Mouse (Mus musculus): ENCODE results near the gene Dnajc6.
A peak's percentile ranks its signal among the peaks of the same experiment; 100 is the strongest.

Dnajc6 gene

DNA sequence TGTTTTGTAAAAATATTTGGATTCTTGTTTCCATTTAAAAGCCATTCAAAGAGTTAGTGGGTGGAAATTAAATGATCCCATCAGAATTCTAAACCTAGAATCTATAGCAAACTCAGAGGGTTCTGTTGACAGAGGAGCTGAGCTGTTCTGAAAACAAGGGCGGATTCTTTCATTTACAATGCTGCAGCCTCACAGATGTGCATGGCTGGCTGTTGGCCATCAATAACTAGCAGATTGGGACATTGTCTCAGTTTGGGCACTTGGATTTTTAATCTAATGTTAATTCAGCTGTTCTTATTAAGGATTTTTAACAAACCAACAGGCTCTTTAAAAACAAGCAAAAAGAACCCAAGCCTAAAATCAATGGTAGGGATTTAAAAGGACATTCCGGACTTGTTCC lies 75.7 kb downstream of the Dnajc6 start:
- no peak for DNase-seq

DNA sequence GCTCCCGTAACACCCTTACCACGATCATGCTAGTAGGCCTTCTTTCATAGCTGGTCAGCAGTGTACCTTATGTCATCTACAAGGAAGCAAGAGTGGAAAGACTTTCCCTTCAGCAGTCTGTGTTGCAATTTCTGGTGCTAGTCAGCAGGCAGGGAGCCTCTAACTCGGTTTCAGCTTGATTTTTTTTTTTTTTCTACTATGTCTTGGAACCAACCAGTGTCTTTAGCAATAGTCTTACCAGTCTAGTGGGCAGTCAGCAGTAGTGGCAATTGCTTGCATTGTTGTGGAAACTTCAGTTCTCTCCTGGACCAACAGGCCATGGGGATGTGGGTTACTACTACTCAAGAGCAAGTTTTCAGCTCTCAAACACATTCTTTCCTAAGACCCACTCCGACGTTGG lies 78.9 kb downstream of the Dnajc6 start:
- DNase-seq = no peak

DNA sequence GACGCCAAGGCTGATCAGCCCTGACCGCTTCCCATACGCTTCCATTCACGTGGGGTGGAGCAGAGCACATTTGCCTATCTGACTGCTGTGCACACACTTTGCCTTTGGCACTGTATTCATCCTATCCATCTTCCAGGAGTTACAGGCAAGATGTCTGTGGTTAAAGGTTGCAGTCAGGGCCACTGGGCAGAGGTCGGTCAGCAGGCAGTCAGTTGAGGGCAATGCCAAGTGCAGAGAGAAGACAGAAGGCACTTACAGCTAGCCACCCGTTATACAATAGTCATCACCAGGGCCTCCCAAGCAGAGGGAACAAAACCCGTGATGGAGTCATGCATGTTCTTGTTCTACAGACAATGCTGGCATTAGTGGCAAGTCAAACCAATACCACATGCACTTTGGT lies 82.3 kb downstream of the Dnajc6 start:
- DNase-seq = peak; percentile 64

DNA sequence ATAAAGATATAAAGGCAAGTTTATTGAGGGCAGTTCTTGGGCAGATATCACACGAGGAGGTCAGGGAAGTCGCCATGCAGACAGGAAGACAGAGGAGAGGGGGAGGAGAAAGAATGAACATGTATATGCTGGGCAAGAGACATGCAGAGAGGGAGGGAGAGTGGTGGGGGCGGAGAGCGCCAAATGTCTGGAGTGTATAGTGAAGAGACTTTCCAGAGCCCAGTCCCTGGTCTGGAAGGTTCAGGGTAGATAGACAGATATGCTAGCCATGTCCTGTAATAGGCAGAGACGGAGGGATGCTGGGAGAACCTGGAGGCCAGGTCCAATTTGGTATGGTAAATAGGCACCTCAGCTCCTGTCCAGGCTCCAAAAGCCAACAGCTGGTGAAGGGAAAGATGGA lies 83.1 kb downstream of the Dnajc6 start:
- no peak for DNase-seq

DNA sequence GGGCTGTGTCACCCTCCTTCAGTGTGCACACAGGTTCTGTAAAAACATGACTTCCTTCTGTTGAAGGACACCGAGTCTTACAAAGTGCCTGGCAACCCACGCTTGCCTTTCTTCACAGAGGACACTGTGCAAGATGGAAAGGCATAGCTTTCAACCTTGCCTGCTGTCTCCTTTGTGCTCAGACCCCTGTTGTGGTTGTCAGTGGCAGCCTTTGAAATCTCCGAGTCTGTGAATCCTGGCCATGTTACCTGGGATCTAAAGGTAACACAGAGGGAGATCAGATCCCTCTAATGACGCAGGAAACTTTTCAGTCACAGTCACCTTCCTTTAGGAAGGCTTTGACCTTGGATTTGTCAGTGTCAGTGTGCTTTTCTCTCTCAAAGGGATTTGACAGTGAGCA lies 84.7 kb downstream of the Dnajc6 start:
- no peak for DNase-seq

DNA sequence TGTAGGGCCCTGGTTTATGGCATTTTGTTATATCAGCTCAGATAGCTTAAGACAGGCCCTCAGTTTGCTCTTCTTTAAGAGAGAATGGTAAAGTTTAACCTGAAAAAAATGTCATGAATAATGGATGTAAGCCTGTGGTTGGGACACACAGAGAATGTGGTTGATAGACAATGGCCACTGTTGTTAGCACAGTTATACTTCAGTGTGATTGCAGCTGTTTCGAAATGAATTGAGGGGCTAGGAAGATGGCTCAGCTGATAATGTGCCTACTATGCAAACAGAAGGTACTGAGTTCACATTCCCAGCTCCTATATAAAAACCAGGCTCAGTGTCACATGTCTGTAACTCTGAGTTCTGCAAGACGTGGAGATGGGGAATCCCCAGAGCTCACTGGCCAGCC lies 86.4 kb downstream of the Dnajc6 start:
- no peak for DNase-seq

DNA sequence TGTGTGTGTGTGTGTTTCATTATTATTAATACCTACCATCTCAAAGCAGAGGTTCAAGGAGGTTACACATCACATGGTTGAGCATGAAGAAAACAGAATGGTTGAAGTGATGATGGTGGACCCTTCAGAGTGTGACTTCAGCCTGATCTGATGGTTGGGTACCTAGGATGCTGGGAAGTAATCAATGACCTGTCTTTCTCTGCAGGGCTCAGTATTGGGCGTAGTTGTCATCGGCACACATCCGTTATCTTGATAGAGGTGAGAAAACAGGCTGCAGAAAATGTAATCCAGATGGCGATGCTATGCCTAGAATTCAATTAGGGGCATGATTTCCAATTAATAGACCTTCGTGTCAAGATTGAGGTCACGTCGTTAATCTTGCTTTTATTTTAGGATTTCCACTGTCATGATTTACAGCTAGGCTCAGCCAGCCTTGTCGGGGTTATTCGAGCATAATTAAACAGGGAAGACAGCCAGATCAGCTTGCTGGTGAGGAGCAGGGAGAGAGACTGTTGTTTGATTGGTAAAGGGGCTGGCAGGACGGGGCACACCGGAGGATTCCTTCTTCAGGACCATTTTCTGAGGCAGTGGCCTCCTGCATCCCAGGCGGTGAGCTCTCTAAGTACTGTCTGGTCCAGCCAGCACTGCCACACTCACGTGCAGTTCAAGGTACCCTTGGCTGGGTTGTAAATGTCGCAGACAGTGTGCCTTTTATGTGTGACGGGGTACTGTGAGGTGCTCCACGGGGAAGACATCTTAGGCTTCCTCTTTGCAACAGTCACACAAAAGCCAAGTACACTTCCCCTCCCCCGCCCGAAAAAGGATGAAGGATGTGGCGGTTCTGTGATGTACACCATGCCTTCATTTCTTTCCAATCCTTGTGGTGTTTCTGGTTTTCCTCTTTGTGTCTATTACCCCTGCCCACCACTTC lies 88.3 kb downstream of the Dnajc6 start:
- DNase-seq = no peak

DNA sequence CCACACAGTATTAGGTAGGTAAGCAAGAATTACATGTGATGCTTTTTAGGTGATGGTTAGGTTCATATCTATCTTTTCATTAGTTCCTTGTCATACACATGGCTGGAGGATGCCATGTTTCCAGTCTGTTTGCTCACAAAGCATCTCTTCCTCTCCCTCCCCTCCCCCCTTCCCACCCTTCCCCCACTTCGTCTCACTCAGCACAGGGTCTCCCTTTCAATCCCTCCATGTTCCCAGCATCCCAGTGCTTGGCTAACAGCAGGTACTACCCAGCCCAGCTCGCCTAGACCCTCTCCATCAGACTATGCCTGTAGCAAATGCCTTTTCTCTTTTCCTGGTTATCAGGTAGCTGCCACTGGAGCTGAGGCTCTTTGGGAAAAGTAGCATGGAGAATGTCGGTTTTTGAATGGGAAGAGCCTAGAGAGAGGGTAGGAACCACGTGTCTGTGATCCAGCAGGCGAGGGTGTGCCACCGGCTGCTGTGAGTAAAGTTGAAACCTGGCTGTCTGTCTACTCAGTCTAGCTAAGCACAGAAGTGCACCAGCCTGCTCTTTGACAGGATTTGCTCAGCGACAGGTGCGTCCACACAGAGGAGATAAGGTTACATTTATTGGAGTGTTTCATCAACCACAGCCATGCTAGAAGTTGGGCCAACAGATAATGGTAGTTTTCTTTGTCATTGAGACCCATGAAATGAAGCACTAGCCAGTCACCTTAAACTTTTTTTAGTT lies 89.2 kb downstream of the Dnajc6 start:
- no peak for DNase-seq

DNA sequence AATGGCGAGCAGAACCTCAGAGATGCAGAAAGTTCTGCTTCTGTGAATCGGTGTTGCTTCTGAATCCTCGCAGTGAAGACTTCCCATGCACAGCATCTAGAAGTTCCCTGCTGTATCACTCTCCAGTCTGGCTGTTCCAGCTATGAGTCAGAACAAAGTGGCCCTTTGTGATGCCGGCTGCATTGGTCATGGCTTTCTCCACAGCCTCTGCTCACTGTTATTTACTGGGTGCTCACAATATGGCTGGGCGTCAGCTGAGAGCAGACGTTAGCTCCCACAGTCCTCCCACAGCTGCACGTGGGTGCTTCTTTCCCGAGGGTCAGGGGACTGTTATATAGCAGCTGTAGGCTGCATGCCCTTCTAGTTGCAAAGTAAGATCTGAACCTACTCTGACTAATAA lies 92.5 kb downstream of the Dnajc6 start:
- no peak for DNase-seq

DNA sequence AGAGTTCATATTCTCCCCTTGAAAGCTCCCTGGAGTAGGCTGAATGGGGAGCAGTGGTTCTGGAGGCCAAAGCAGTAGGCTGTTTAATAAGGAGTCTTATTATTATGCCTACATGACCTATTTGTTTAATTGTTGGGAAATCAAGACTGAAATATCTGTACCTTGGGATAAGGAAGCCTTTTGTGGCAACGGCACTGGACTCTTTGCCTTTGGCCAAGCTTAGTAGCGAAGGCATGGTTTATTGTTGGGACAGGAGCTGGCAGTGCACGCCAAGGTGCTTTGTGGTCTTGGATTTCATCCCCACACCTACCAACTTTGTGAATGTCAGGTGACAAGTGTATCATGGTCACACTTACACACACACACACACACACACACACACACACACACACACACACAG lies 93.3 kb downstream of the Dnajc6 start:
- DNase-seq = no peak

DNA sequence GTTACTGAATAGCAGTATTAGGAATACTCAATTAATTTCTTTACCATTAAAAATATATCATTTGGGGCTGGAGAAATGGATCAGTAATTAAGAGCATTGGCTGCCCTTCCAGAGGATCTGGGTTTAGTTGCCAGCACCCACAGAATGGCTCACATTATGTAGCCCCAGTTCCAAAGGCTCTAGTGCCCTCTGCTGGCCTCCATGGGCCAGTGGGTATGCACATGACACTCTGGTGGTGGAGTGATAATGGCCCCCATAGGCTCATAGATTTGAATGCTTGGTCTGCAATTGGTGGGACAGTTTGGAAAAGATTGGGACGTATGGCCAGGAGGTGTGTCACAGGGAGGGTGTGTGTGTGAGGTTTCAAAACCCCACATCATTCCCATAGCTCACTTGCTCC lies 95.0 kb downstream of the Dnajc6 start:
- DNase-seq = no peak

DNA sequence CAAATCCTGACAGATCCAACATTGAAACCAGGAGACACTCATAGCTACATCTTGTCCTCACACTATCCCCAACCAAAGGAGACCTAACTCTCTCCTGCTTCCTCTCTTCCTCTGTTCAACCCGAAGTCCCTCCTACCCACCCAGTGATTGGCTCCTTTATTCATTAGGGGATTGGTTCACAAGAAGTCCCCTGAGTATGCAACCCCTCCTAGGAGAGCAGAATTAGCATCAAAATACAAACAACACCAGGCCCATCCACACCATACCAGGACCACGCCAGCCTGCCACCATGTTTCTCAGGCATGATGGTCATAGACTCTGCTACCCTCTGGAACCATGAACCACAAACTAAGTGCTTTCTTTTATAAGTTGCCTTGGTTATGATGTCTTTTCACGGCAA lies 96.0 kb downstream of the Dnajc6 start:
- DNase-seq = no peak

DNA sequence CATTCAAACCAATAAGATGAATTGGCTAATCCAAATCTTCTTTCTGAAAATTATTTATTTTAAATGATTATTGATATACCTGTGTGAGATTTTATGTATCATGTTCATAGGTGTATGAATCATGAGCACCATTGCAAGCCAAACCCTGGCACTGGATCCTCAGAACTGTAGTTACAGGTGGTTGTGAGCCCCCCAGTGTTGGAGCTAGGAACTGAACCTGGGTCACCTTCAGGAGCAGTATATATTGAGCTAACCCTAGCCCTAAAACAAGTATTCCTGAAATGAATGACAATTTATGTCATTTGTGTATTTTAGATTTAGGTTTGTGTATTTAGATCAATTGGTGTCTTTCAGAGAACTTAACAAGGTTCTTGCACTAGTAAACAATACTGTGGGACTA lies 105.3 kb downstream of the Dnajc6 start:
- peak; percentile 19 for DNase-seq

DNA sequence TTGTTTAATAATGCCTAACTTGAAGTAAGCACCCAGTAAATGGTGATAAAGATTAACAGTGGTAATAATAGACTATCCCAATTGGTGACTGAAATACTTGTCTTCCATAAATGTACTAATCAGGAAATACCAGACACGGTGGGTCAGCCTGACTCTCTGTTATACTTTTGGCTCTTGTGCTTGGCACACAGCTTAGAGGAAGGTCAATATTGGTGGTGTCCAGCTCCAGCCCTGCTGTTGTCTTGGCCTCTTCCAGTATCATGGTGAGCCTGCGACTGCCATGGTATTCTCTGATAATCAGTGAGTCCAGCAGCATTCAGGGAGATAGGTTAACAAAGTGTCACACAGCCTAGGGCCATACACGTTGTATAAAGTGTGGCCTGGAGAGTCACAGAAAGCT lies 107.2 kb downstream of the Dnajc6 start:
- DNase-seq = no peak

DNA sequence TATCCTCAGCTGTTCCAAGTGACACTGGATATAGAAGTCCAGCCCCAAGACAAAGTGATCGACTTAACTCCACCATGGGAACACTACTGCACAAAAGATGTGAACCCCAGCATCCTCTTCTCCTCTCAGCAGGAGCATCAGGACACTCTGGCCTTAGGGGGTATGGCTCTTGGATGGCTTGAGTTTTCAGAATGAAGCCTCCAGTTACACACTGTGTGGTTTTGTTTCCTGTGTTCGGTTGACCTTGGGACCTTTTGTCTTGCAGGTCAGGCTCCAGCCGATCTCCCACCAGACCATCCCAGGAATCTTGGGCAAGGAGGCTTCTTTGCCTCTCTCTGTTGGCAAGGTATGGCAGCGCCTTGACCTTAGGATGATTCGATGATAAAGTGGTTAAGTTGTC lies 120.1 kb downstream of the Dnajc6 start:
- no peak for DNase-seq

DNA sequence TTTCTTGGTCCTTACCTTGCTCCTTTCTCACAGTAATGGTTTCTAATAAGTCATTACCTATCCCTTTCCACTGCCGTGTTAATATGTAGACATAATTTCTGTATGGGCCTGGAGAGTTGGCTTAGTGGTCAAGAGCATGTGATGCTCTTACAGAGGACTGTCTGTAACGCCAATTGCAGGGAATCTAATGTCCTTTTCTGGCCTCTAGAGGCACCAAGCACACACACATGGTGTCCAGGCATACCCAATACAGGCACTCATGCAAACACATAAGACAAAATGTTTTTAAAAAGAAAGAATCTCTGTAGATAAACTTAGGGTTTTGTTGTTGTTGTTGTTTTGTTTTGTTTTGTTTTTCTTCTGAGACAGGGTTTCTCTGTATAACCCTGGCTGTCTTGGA lies 121.3 kb downstream of the Dnajc6 start:
- DNase-seq = no peak

DNA sequence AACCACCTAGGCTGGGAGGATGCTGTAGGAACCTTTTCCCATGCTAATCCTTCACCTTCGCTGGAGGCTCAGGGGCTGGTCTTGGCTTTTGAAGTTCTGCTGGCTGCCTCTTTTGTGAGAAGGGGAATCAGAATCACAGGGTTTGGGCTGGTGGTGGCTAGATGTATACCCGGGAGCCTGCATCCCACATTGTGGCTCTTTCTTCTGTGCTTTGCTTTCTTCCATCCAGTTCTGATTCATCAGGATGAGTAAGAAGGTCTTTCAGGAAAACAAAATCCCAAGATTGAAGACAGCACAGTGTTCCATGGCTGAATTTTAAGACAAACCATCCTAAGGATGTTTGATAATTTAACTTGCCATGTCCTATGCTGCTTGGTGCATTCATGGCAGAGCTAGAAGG lies 123.8 kb downstream of the Dnajc6 start:
- DNase-seq = no peak

DNA sequence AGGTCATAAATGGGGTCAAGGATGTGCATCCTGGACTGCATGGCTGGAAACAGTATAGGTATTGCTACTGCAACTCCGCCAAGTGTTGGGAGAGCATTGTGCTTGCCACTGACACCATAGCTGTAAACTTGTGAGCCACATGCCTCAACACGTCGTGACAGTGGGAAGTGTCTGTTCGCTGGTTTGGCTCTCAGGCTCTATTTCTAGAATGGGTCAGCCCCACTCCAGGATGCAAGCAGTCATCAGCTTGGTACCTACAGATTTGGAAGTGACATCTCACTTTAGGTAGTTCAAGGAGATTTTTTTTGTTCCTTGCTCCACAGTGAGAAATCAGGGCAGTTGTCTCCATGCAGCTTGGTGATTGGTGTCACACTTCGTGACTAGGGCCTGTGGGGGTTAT lies 124.8 kb downstream of the Dnajc6 start:
- DNase-seq = no peak

DNA sequence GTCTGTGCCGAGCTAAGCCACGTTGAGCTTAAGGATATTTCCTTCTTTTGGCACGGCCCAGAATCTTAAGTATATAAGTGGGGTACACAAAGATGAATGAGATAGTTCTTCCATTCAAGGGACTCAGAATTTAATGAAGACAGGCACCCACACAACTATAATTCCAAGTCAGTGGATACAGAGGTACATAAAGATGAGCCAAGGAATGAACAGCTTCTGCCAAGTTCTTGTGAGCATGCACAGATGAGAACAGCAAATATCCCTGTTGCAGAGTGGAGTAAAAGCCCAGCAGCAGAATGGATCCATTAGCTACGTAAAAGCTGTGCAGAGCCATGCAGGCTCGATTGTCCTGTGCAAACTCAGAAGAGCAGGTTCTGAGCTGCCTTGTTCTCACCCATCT lies 128.8 kb downstream of the Dnajc6 start:
- no peak for DNase-seq

DNA sequence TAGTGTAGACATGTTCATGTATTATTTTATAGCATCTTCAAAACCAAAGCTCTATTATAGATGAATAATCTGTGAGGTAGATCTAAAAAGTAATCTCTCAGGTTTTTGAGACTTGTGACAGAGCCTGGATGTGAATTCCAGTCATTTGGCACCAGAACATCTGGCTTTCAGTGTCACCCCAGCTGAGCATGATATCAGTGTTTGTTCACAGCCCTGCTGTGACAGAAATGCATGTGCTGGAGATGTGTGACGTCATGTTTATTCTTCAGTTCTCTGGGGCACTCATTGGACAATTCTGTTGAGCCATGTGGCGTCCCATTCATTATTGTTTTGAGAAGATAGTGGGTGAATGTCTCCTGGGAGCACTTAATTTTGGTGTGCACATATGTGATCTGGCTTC lies 139.1 kb downstream of the Dnajc6 start:
- DNase-seq = no peak

DNA sequence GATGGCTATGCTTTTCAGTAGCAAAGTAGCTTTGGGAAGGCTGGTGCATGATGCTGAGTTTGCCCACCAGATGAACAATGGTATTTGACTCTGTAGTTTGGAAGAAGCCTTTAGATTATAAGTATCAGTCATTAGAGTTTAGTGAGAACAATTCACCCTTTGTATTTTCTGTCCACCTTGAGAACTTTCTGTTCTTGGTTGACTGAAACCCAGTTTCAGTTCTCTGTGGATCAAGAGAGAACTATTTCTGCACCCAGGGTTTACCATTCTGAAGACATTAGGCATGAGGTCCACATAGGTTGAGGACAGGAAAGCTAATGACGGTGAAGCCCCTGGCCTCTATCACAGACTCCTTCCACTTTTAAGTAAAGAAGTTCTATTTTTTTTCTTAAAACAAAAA lies 141.0 kb downstream of the Dnajc6 start:
- DNase-seq = no peak

DNA sequence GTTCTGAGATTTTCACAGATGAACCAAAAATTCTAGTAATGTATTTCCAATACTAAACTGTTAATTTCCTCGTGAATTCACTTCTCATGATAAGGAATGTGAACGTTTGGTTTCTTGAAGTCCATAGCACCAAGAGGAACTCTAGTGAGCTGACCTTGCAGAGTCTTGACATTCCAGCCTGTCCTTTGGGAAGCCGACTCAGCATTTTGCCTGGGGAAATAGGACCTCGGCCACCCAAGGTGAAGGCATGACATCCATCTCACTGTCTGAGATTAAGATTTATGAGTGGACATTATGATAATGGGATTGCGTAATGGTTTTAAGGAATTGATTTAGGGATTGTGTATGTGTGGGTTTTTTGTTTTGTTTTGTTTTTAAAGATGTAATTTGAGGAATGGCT lies 144.2 kb downstream of the Dnajc6 start:
- no peak for DNase-seq

DNA sequence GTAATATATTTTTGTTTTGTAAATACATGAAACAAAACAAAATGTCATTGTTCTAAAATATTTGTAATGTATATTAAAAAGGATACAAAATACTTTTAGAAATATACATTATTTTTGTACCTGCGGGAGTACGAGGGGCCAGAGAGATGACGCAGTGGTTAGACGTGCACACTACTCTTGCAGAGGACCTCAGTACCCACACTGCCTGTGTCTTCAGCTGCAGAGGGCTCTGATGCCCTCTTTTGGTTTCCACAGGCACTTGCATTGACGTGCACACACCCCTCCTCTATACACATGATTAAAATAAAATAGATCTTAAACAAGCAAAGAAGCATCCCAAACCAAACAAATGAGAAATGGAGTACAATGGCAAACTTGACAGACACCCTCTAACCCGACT lies 146.3 kb downstream of the Dnajc6 start:
- DNase-seq = no peak

DNA sequence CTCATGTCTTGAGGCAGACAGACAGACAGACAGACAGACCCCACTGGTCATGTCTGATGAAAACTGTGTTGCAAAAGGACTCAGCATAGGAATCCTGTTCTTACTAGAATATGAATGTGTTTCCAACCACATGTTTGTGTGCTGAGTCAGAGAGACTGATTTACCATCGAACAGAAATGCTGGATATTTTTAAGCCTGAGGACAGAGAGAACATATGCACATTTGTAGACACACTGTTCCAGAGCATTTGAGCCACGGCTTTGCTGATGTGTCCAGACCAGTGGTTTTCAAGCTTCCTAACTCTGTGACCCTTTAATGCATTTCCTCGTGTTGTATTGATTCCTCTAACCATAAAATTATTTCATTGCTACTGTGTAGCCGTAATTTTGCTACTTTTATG lies 146.8 kb downstream of the Dnajc6 start:
- no peak for DNase-seq

DNA sequence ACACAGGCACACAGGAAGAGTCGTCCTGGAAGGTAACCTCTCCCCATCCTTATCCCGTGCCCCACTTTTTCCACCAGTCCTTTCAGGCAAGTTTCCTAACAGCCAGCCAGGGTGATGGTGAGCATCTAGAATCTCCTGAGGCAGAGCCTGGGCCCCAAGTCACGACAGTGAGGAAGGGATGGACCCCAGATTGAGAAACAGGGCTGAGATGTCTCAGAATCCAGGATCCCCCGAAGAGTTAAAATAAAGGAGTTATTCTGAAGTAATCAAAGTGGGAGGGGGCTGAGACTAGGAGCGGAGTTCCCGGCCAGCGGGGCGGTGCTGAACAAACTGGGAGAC lies 150.4 kb downstream of the Dnajc6 start:
- DNase-seq = no peak
